Mouse (Mus musculus) CH12.LX (cell line): ENCODE data around the gene Ralb. TPM values are rescaled to one million over a fixed set of nuclear protein-coding genes. Genes with fewer than 3 reads are reported as not detected.

ENCODE experiments used
- DNase-seq: peaks from one replicate; pipeline ENCODE4 v3.0.0-alpha.2; 2013; ENCODE audit errors: extremely low read depth
- H3K27ac ChIP-seq: 2 replicates; pipeline ENCODE4 v1.5.1; 2012; ENCODE audit warnings: low read depth, mild to moderate bottlenecking, control low read depth, moderate library complexity; ENCODE audit not compliant: insufficient read depth
- H3K27me3 ChIP-seq: replicated peaks from 2 replicates; pipeline ENCODE3; 2012; ENCODE audit warnings: inconsistent platforms
- H3K36me3 ChIP-seq, 2 experiments: replicated peaks in 1 of 2; 2 replicates each; pipeline versions ENCODE3 to v1.6.1; 2012; ENCODE audit warnings: inconsistent platforms in 1 of 2, low read length in 1 of 2, mild to moderate bottlenecking in 1 of 2, mixed read lengths in 1 of 2, moderate library complexity in 1 of 2; ENCODE audit not compliant: control insufficient read depth in 1 of 2, insufficient read depth in 1 of 2
- H3K4me1 ChIP-seq, 2 experiments: 2 replicates each; pipeline ENCODE4 v1.6.1; 2012; ENCODE audit warnings: inconsistent platforms in 1 of 2, moderate library complexity in 1 of 2; ENCODE audit not compliant: insufficient read depth in 2 of 2, control insufficient read depth in 1 of 2
- H3K4me2 ChIP-seq: 2 replicates; pipeline ENCODE4 v1.6.1; 2012; ENCODE audit warnings: low read depth, mild to moderate bottlenecking, control low read depth; ENCODE audit not compliant: poor library complexity, insufficient read depth, severe bottlenecking
- H3K4me3 ChIP-seq, 3 experiments: fragments of 150-350 bp in 1 of 3; sonication (generic) in 1 of 3; replicated peaks in 1 of 3; 2 replicates each; pipeline versions ENCODE3 to v1.5.1; 2011 to 2012; ENCODE audit warnings: low read depth in 2 of 3, low read length in 2 of 3, mild to moderate bottlenecking in 2 of 3, moderate library complexity in 2 of 3, control low read depth in 1 of 3, improper control_type of control experiment in 1 of 3, inconsistent platforms in 1 of 3, mixed read lengths in 1 of 3; ENCODE audit not compliant: poor library complexity in 1 of 3
- H3K79me2 ChIP-seq: replicated peaks from 2 replicates; pipeline ENCODE4 v1.6.1; 2012; ENCODE audit warnings: mild to moderate bottlenecking, moderate library complexity; ENCODE audit not compliant: control insufficient read depth, poor library complexity, insufficient read depth, severe bottlenecking; ENCODE audit errors: extremely low read depth
- H3K9ac ChIP-seq: 2 replicates; pipeline ENCODE4 v1.6.1; 2012; ENCODE audit warnings: low read depth, mild to moderate bottlenecking, control low read depth, moderate library complexity; ENCODE audit not compliant: insufficient read depth
- H3K9me3 ChIP-seq: replicated peaks from 2 replicates; pipeline ENCODE3; 2012; ENCODE audit warnings: low read length, inconsistent platforms, mixed read lengths
- CHD2 ChIP-seq: IDR thresholded peaks from 2 replicates; pipeline ENCODE4 v1.6.1; 2011; ENCODE audit warnings: low read length, improper control_type of control experiment
- E2F4 ChIP-seq: IDR thresholded peaks from 2 replicates; pipeline ENCODE4 v1.6.1; 2011; ENCODE audit warnings: low read depth, low read length, improper control_type of control experiment; ENCODE audit not compliant: insufficient replicate concordance
- EP300 ChIP-seq: IDR thresholded peaks from 2 replicates; pipeline ENCODE4 v1.6.1; 2011; ENCODE audit warnings: low read length, improper control_type of control experiment
- GABPA ChIP-seq: IDR thresholded peaks from 2 replicates; pipeline ENCODE4 v1.6.1; 2012; ENCODE audit warnings: low read depth, low read length, improper control_type of control experiment, inconsistent platforms; ENCODE audit not compliant: insufficient replicate concordance
- IRF4 ChIP-seq: IDR thresholded peaks from 2 replicates; pipeline ENCODE4 v1.6.1; 2014; ENCODE audit warnings: low read depth, mild to moderate bottlenecking, inconsistent platforms, low read length, improper control_type of control experiment
- JUND ChIP-seq: conservative IDR thresholded peaks from 2 replicates; pipeline ENCODE4 v1.6.1; 2011; ENCODE audit warnings: low read depth, low read length, improper control_type of control experiment
- KAT2A ChIP-seq: IDR thresholded peaks from 2 replicates; pipeline ENCODE4 v1.6.1; 2012; ENCODE audit warnings: low read length, improper control_type of control experiment, inconsistent platforms; ENCODE audit not compliant: insufficient replicate concordance
- MAFK ChIP-seq: IDR thresholded peaks from 2 replicates; pipeline ENCODE4 v1.6.1; 2011; ENCODE audit warnings: low read length, improper control_type of control experiment; ENCODE audit not compliant: insufficient replicate concordance
- MAX ChIP-seq: IDR thresholded peaks from 2 replicates; pipeline ENCODE4 v1.6.1; 2011; ENCODE audit warnings: low read length, improper control_type of control experiment
- MAZ ChIP-seq: IDR thresholded peaks from 2 replicates; pipeline ENCODE4 v1.6.1; 2012; ENCODE audit warnings: low read depth, mild to moderate bottlenecking, inconsistent platforms, low read length, improper control_type of control experiment, moderate library complexity
- MEF2A ChIP-seq: IDR thresholded peaks from 2 replicates; pipeline ENCODE4 v1.6.1; 2014; ENCODE audit warnings: low read depth, mild to moderate bottlenecking, inconsistent platforms, low read length, improper control_type of control experiment, borderline replicate concordance
- MXI1 ChIP-seq: IDR thresholded peaks from 2 replicates; pipeline ENCODE4 v1.6.1; 2011; ENCODE audit warnings: mild to moderate bottlenecking, low read depth, low read length, improper control_type of control experiment
- MYC ChIP-seq: IDR thresholded peaks from 2 replicates; pipeline ENCODE4 v1.6.1; 2011; ENCODE audit warnings: low read depth, mild to moderate bottlenecking, improper control_type of control experiment, low read length
- NELFE ChIP-seq: IDR thresholded peaks from 2 replicates; pipeline ENCODE4 v1.6.1; 2011; ENCODE audit warnings: low read depth, low read length, improper control_type of control experiment
- POLR2AphosphoS2 ChIP-seq: IDR thresholded peaks from 2 replicates; pipeline ENCODE4 v1.6.1; 2011; ENCODE audit warnings: low read depth, low read length, improper control_type of control experiment
- RAD21 ChIP-seq: IDR thresholded peaks from 2 replicates; pipeline ENCODE4 v1.6.1; 2011; ENCODE audit warnings: low read depth, mild to moderate bottlenecking, low read length, improper control_type of control experiment, moderate library complexity
- SIN3A ChIP-seq: IDR thresholded peaks from 2 replicates; pipeline ENCODE4 v1.6.1; 2012; ENCODE audit warnings: low read length, improper control_type of control experiment, inconsistent platforms
- SMC3 ChIP-seq: IDR thresholded peaks from 2 replicates; pipeline ENCODE4 v1.6.1; 2011; ENCODE audit warnings: low read depth, low read length, improper control_type of control experiment
- TBP ChIP-seq: conservative IDR thresholded peaks from 2 replicates; pipeline ENCODE4 v1.6.1; 2011; ENCODE audit warnings: low read depth, low read length, improper control_type of control experiment
- USF1 ChIP-seq: IDR thresholded peaks from 2 replicates; pipeline ENCODE4 v1.6.1; 2014; ENCODE audit warnings: low read depth, mild to moderate bottlenecking, inconsistent platforms, low read length, improper control_type of control experiment
- USF2 ChIP-seq: conservative IDR thresholded peaks from 2 replicates; pipeline ENCODE4 v1.6.1; 2011; ENCODE audit warnings: low read depth, low read length, improper control_type of control experiment
- ZC3H11A ChIP-seq: IDR thresholded peaks from 2 replicates; pipeline ENCODE4 v1.6.1; 2012; ENCODE audit warnings: low read depth, mild to moderate bottlenecking, inconsistent platforms, low read length, improper control_type of control experiment
- ZMIZ1 ChIP-seq: IDR thresholded peaks from 2 replicates; pipeline ENCODE4 v1.6.1; 2012; ENCODE audit warnings: low read depth, mild to moderate bottlenecking, inconsistent platforms, low read length, improper control_type of control experiment
- dilution Hi-C: fragments of 300-500 bp; cut with MboI; formaldehyde crosslinking; loops from 2 replicates; pipeline ENCODE4 v1.14.3; 2020; ENCODE audit warnings: low sequenced_read_pairs; ENCODE audit not compliant: extremely low pct_unique_long_range_greater_than_20kb, extremely low pct_ligation_motif_present
- in situ Hi-C: fragments of 300-500 bp; cut with MboI; formaldehyde crosslinking; loops from 3 replicates; pipeline ENCODE4 v1.14.3; 2019; ENCODE audit warnings: low sequenced_read_pairs, low pct_ligation_motif_present, low pct_unique_long_range_greater_than_20kb, mixed read lengths
- polyA plus RNA-seq: library from polyadenylated mRNA; unstranded; fragments of >175 nt; gene quantifications from 2 replicates; pipeline ENCODE4 v1.2.1, GENCODE M21; 2012; ENCODE audit warnings: low read depth; ENCODE audit not compliant: insufficient read length
- total RNA-seq, 2 experiments: library from RNA; depleted of rRNA; stranded (reverse); fragments of 300-350 nt in 1 of 2; fragments of >200 nt in 1 of 2; gene quantifications; 2 replicates each; pipeline ENCODE4 v1.2.3; 2012 to 2014

Ralb gene
- total and polyA plus RNA-seq, 3 experiments = 18.2 to 28.7 (median 22.9) TPM

DNA sequence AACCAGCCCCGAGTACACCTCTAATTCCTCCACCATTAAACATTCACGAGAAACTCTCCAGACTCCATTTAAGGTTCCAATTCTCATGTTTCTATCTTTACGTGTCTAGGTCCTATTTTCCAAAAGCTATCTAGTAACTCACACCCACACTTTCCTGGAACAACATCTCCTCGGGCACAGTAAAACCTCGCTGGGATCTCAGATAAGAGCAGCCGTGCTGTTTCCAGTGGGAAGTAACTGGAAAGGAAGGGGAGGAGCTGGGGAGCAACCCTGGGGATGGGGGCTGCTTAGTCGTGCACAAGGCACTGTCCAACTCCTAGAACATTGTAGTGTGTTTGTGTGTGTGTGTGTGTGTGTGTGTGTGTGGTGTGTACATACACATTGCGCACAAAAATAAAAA, 2.7 kb downstream of the Ralb start:
- in situ Hi-C loops (no loop called here), dilution Hi-C loops (no loop called here)
- no peak for DNase-seq
- Histone ChIP-seq H3K79me2 (no peaks in the 10 kb centered on the region), H3K27ac (no peak overlapping the region), H3K9me3 (no peaks in the 10 kb centered on the region), H3K4me2 (no peak overlapping the region)
- TF ChIP-seq RAD21 (no peak), MAX (no peak), EP300 (no peak), MYC (no peak), TBP (no peak), MXI1 (no peak), IRF4 (no peak), SMC3 (no peak), GABPA (no peak), MEF2A (no peak), MAFK (no peak), ZC3H11A (no peak), SIN3A (no peak), NELFE (no peak)
- TF ChIP-seq, all 38 proteins: peak for 0
- Histone ChIP-seq H3K4me1 (peaks cover 6 to 32% of the 10 kb centered on the region in 2 experiments; a peak in 3 of 4 replicates), H3K27me3 (peaks cover 9% of the 10 kb centered on the region), H3K9ac (no peak overlapping the region), H3K4me3 (no peak overlapping the region), H3K36me3 (peaks cover 0 to 22% of the 10 kb centered on the region in 2 experiments)

DNA sequence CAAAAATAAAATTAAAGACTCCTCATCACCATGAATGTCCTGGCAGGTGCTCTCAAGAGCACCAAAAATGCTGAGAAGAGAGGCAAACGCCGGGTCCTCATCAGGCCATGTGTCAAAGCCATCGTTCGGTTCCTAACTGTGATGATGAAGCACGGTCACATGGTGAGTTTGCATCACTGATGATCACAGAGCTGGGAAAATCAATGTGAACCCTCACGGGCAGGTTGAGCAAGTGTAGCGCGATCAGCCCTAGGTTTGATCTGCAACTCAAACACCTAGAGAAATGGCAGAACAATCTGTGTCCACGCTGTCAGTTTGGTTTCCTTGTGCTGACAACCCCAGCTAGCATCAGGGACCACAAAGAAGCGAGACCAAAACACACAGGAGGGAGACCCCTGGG, 5.1 kb downstream of the Ralb start:
- no peak overlapping the region for H3K9ac ChIP-seq
- H3K9me3 ChIP-seq = no peaks in the 10 kb centered on the region
- peaks cover 3 to 27% of the 10 kb centered on the region in 2 experiments; a peak in 3 of 4 replicates for H3K4me1 ChIP-seq
- no peak for DNase-seq
- dilution Hi-C loops = no loop called here
- H3K79me2 ChIP-seq = no peaks in the 10 kb centered on the region
- no peak overlapping the region for H3K27ac ChIP-seq
- no peaks in the 10 kb centered on the region for H3K27me3 ChIP-seq
- in situ Hi-C loops = loop anchor here (25.0 kb wide), 1 partner anchor 412 kb away; no protein-coding TSS in a partner anchor
- no peak overlapping the region for H3K4me2 ChIP-seq
- H3K4me3 ChIP-seq = no peak overlapping the region
- peaks cover 0 to 39% of the 10 kb centered on the region in 2 experiments for H3K36me3 ChIP-seq
- TF ChIP-seq SMC3 = no peak
- no peak for TF ChIP-seq JUND
- no peak for TF ChIP-seq GABPA
- no peak for TF ChIP-seq MAX
- TF ChIP-seq MYC = no peak
- TF ChIP-seq USF2 = no peak
- no peak for TF ChIP-seq POLR2AphosphoS2
- no peak for TF ChIP-seq MXI1
- no peak for TF ChIP-seq USF1
- no peak for TF ChIP-seq TBP
- no peak for TF ChIP-seq RAD21
- TF ChIP-seq MAZ = no peak
- TF ChIP-seq KAT2A = no peak
- TF ChIP-seq CHD2 = no peak
- no peak for TF ChIP-seq E2F4
- TF ChIP-seq ZMIZ1 = no peak
- no peak for TF ChIP-seq ZC3H11A
